In genomic region chrX:142685676-142686075, GRCm38 (mm10) we compare ENCODE assay signal across 10 mouse cellular contexts. TPM values are rescaled to one million over a fixed set of nuclear protein-coding genes. Genes with fewer than 3 reads are reported as not detected.
DNase-seq lines count a peak whose midpoint lies in the region; ATAC-seq lines count a peak whose summit lies in the region.
"Had no signal": no experiment of that assay in that cellular context is flagged by ENCODE, and none has a peak within 500 bp of the region (broad histone marks: within the 10 kb centered on the region; RNA-seq: fewer than 3 reads in every experiment).

No protein-coding gene starts in this region.

- peak overlapping the region; percentile 72 for H3K4me2 ChIP-seq in heart, embryonic 14.5 days (ENCODE audit: low read length)
- H3K4me2 ChIP-seq in liver, embryonic 11.5 days = peak overlapping the region; percentile 3; the same call in 1 of the 2 replicates
- H3K4me2 ChIP-seq in embryonic facial prominence, embryonic 14.5 days (ENCODE audit: low read depth, low read length) = peak overlapping the region; percentile 70
- peak overlapping the region; percentile 52 for H3K4me2 ChIP-seq in limb, embryonic 15.5 days

- H3K27me3 ChIP-seq in heart, embryonic 14.5 days (ENCODE audit: control insufficient read depth, insufficient read depth, low read length) = no peaks in the 10 kb centered on the region
- H3K27me3 ChIP-seq in liver, embryonic 11.5 days (replicated peaks; ENCODE audit: control insufficient read depth, insufficient read depth, low read length) = peaks cover 4% of the 10 kb centered on the region
- peaks cover 16% of the 10 kb centered on the region; the same call in 1 of the 2 replicates for H3K27me3 ChIP-seq in embryonic facial prominence, embryonic 14.5 days (replicated peaks; ENCODE audit: control insufficient read depth, insufficient read depth, low read length)
- H3K27me3 ChIP-seq in limb, embryonic 15.5 days = peaks cover 21% of the 10 kb centered on the region

- peak overlapping the region in 1 of 2 experiments; percentile 57; a peak in 1 of 4 replicates for H3K4me3 ChIP-seq in heart, embryonic 14.5 days (ENCODE audit: control insufficient read depth in 1 of 2, insufficient read depth in 1 of 2, low read depth in 1 of 2, low read length in 2 of 2)
- no peak overlapping the region for H3K4me3 ChIP-seq in liver, embryonic 11.5 days (ENCODE audit: low read depth, low read length)
- H3K4me3 ChIP-seq in embryonic facial prominence, embryonic 14.5 days (ENCODE audit: low read depth, low read length) = peak overlapping the region; percentile 55
- H3K4me3 ChIP-seq in limb, embryonic 15.5 days = peak overlapping the region; percentile 57; the same call in 1 of the 2 replicates
- H3K4me3 ChIP-seq: erythroblast, embryonic 14.5 days had no signal

- DNase-seq in heart, adult 8-10 months (ENCODE audit: low spot score) = no peak
- DNase-seq in liver, embryonic 11.5 days (ENCODE audit: low spot score) = no peak
- DNase-seq in liver (no peak), adipocyte (ENCODE audit: low spot score) (no peak)
- DNase-seq in embryonic facial prominence, embryonic 14.5 days (ENCODE audit: low spot score) = peak; percentile 86
- DNase-seq: cerebellum, adult 2 months; thymus, postnatal 25 days had no signal

- WGBS in heart, embryonic 14.5 days = 36% methylated on average over 6 of the region's 6 CpGs
- WGBS in liver, embryonic 11.5 days = 71% methylated on average over 6 of the region's 6 CpGs
- 33% methylated on average over 6 of the region's 6 CpGs for WGBS in embryonic facial prominence, embryonic 14.5 days
- WGBS in limb, embryonic 15.5 days = 35% methylated on average over 6 of the region's 6 CpGs

- H3K9me3 ChIP-seq in heart, embryonic 14.5 days (ENCODE audit: control insufficient read depth, low read length) = no peaks in the 10 kb centered on the region
- no peaks in the 10 kb centered on the region for H3K9me3 ChIP-seq in liver, embryonic 11.5 days (ENCODE audit: control insufficient read depth, low read length)
- H3K9me3 ChIP-seq in embryonic facial prominence, embryonic 14.5 days (ENCODE audit: control insufficient read depth, low read length) = no peaks in the 10 kb centered on the region
- H3K9me3 ChIP-seq in limb, embryonic 15.5 days = no peaks in the 10 kb centered on the region

- H3K27ac ChIP-seq in heart, embryonic 14.5 days (replicated peaks in 1 of 2; ENCODE audit: control insufficient read depth in 1 of 2, insufficient read depth in 1 of 2, low read depth in 2 of 2, low read length in 2 of 2) = 0 out of 4 replicates have a peak overlapping the region, but pooled peaks of 1 of the 2 experiments have one; percentile 25
- no peak overlapping the region for H3K27ac ChIP-seq in liver, embryonic 11.5 days (ENCODE audit: low read depth, low read length)
- H3K27ac ChIP-seq in embryonic facial prominence, embryonic 14.5 days (replicated peaks; ENCODE audit: low read depth, low read length) = peak overlapping the region; percentile 65
- H3K27ac ChIP-seq in limb, embryonic 15.5 days = peak overlapping the region; percentile 59

- no peak for ATAC-seq in heart, embryonic 14.5 days (ENCODE audit: insufficient number of reproducible peaks, insufficient read depth, low FRiP score, low read depth)
- ATAC-seq in liver, embryonic 11.5 days (replicated peaks; ENCODE audit: low FRiP score) = no peak
- no peak for ATAC-seq in embryonic facial prominence, embryonic 14.5 days (ENCODE audit: low read depth)
- ATAC-seq in limb, embryonic 15.5 days (ENCODE audit: insufficient number of reproducible peaks, low FRiP score, low TSS enrichment, low read depth) = no peak

- H3K36me3 ChIP-seq in heart, embryonic 14.5 days (ENCODE audit: control insufficient read depth, insufficient read depth, low read length) = 0 out of 2 replicates have a peak, but pooled peaks cover 4% of the 10 kb centered on the region
- no peaks in the 10 kb centered on the region for H3K36me3 ChIP-seq in liver, embryonic 11.5 days (ENCODE audit: control insufficient read depth, insufficient read depth, low read length)
- H3K36me3 ChIP-seq in embryonic facial prominence, embryonic 14.5 days (ENCODE audit: control insufficient read depth, insufficient read depth, low read length) = peaks cover 5% of the 10 kb centered on the region; the same call in 1 of the 2 replicates
- H3K36me3 ChIP-seq in limb, embryonic 15.5 days = no peaks in the 10 kb centered on the region

- H3K4me1 ChIP-seq in heart, embryonic 14.5 days (ENCODE audit: control insufficient read depth in 2 of 2, insufficient read depth in 2 of 2, low read length in 2 of 2) = peaks cover 8 to 28% of the 10 kb centered on the region in 2 experiments
- peaks cover 13% of the 10 kb centered on the region for H3K4me1 ChIP-seq in liver, embryonic 11.5 days (replicated peaks; ENCODE audit: control insufficient read depth, insufficient read depth, low read length)
- peaks cover 3% of the 10 kb centered on the region; the same call in 1 of the 2 replicates for H3K4me1 ChIP-seq in embryonic facial prominence, embryonic 14.5 days (ENCODE audit: control insufficient read depth, insufficient read depth, low read length)
- peaks cover 8% of the 10 kb centered on the region for H3K4me1 ChIP-seq in limb, embryonic 15.5 days

- peak overlapping the region; percentile 30; the same call in 1 of the 2 replicates for H3K9ac ChIP-seq in heart, embryonic 14.5 days (ENCODE audit: low read length)
- H3K9ac ChIP-seq in liver, embryonic 11.5 days (ENCODE audit: low read depth, low read length) = no peak overlapping the region
- H3K9ac ChIP-seq in embryonic facial prominence, embryonic 14.5 days (ENCODE audit: low read depth, low read length) = no peak overlapping the region
- H3K9ac ChIP-seq in limb, embryonic 15.5 days = no peak overlapping the region

RNA-seq across cellular contexts. Expression of gene Tmem164, which starts 4.5 kb away (rescaled TPM):
- 34.8 and 36.2 TPM in 2 replicates for polyA plus RNA-seq in heart, embryonic 14.5 days (2014; fragmentation: Nextera tagmentation; extraction: Ambion mirVana)
- 10 to 100 TPM; 17.1 to 20.2 (median 19.3) TPM for total RNA-seq in heart, adult 8-10 months (2022)
- polyA plus RNA-seq in liver, embryonic 11.5 days (2014; fragmentation: Nextera tagmentation; extraction: Ambion mirVana) = 43.8 and 46.3 TPM in 2 replicates
- polyA plus RNA-seq in embryonic facial prominence, embryonic 14.5 days (2014; fragmentation: Nextera tagmentation; extraction: Ambion mirVana) = 31.8 and 34.7 TPM in 2 replicates
- polyA plus RNA-seq in limb, embryonic 15.5 days (2015; fragmentation: Nextera tagmentation; extraction: Ambion mirVana) = 50.6 and 53.5 TPM in 2 replicates

Comparison
In these comparisons a context has a peak if more than half of its experiments do, and no peak if none do; other contexts are left out.
1. H3K4me2 ChIP-seq: peak in every context shown above with its lines; median percentile 72 in heart, embryonic 14.5 days; 70 in embryonic facial prominence, embryonic 14.5 days; 52 in limb, embryonic 15.5 days; 3 in liver, embryonic 11.5 days.